15 mouse cellular contexts compared by ENCODE assay signal in genomic region chr17:84509176-84509575, GRCm38 (mm10). TPM values are rescaled to one million over a fixed set of nuclear protein-coding genes. Genes with fewer than 3 reads are reported as not detected.
A peak's percentile ranks its signal among the peaks of the same experiment; 100 is the strongest.
DNase-seq lines count a peak whose midpoint lies in the region; TF ChIP-seq lines count a peak whose summit lies in the region.
"Had no signal": no experiment of that assay in that cellular context is flagged by ENCODE, and none has a peak within 500 bp of the region (broad histone marks: within the 10 kb centered on the region; RNA-seq: fewer than 3 reads in every experiment).

No protein-coding gene starts in this region.

- no peak for TF ChIP-seq POLR2A in kidney, adult 2 months (IDR thresholded peaks at IDR 0.05; ENCODE audit: low read depth, low read length)

- no peaks in the 10 kb centered on the region for H3K27me3 ChIP-seq in kidney, adult 2 months (replicated peaks; ENCODE audit: control insufficient read depth, insufficient read depth, low read length)
- H3K27me3 ChIP-seq: limb, embryonic 15.5 days; Patski had no signal

- DNase-seq in heart, adult 11 months: peak; percentile 90
- no peak for DNase-seq in heart, adult 8-10 months (ENCODE audit: low spot score)
- peak; percentile 32 for DNase-seq in kidney, postnatal 10 days
- no peak for DNase-seq in kidney, adult 2 months
- peak; percentile 38 for DNase-seq in right cerebral cortex, postnatal 10 days (ENCODE audit: low spot score in 2 of 2)
- no peak for DNase-seq in right cerebral cortex, postnatal 25 days
- DNase-seq in adrenal gland, adult 2 months: no peak
- DNase-seq: cerebellum, postnatal 36 days; heart, adult 18-20 months; heart, postnatal 36 days; thymus, adult 2 months had no signal

- H3K4me1 ChIP-seq in kidney, adult 2 months (ENCODE audit: control insufficient read depth, insufficient read depth, low read length): peaks cover 4% of the 10 kb centered on the region; the same call in 1 of the 2 replicates

- no peak for TF ChIP-seq CTCF in kidney, adult 2 months (conservative IDR thresholded peaks at IDR 0.05; ENCODE audit: insufficient read depth, insufficient read length, low read depth, low read length)

- H3K27ac ChIP-seq in kidney, adult 2 months (ENCODE audit: insufficient read depth, low read depth, low read length): no peak overlapping the region
- H3K27ac ChIP-seq: forebrain, embryonic 15.5 days had no signal

- WGBS in kidney, adult 2 months: 65% methylated on average over 4 of the region's 4 CpGs

- no peaks in the 10 kb centered on the region for H3K36me3 ChIP-seq in kidney, adult 2 months (ENCODE audit: control insufficient read depth, insufficient read depth, low read length)
- H3K36me3 ChIP-seq: forebrain, embryonic 15.5 days; limb, embryonic 15.5 days had no signal

- no peak overlapping the region for H3K4me3 ChIP-seq in kidney, adult 2 months (ENCODE audit: insufficient read depth, low read depth, low read length)
- H3K4me3 ChIP-seq: forebrain, embryonic 15.5 days; limb, embryonic 15.5 days had no signal

RNA-seq across cellular contexts. Expression of gene Plekhh2, which starts 2.5 kb away (rescaled TPM):
- total RNA-seq in heart, adult 8-10 months (2022): 1 to 10 TPM; 1.3 to 2.4 (median 2.1) TPM
- 3.2 and 3.4 TPM in 2 replicates for polyA plus RNA-seq in kidney, adult 2 months (2012; rRNA removed)
- total RNA-seq in adrenal gland, adult 2 months (2021): 1 to 10 TPM; 3.0 to 4.4 TPM
- 0.98 and 1.0 TPM in 2 replicates for polyA plus RNA-seq in adrenal gland, adult 2 months (2012; rRNA removed)
- total RNA-seq: neutrophil, adult 5-6 weeks had no signal

RNA-seq across cellular contexts. Expression of gene Thada, which starts 43.2 kb away (rescaled TPM):
- total RNA-seq in heart, adult 8-10 months (2022): 1 to 10 TPM; 8.1 to 8.9 (median 8.6) TPM
- 9.4 and 10.1 TPM in 2 replicates for polyA plus RNA-seq in kidney, adult 2 months (2012; rRNA removed)
- 10 to 100 TPM; 19.4 to 21.2 TPM for total RNA-seq in adrenal gland, adult 2 months (2021)
- polyA plus RNA-seq in adrenal gland, adult 2 months (2012; rRNA removed): 8.1 and 11.9 TPM in 2 replicates

Comparison
In these comparisons a context has a peak if more than half of its experiments do, and no peak if none do; other contexts are left out.
1. DNase-seq: peak in heart, adult 11 months (single experiment), kidney, postnatal 10 days (single experiment) and right cerebral cortex, postnatal 10 days (2 of 2); none in heart, adult 8-10 months (single experiment), kidney, adult 2 months (single experiment), right cerebral cortex, postnatal 25 days (single experiment) and adrenal gland, adult 2 months (single experiment).